Mouse (Mus musculus) embryonic fibroblast, embryonic 13.5 days (primary cell): ENCODE measurements around the gene St6gal1. TPM values are rescaled to one million over a fixed set of nuclear protein-coding genes. Genes with fewer than 3 reads are reported as not detected.

ENCODE experiments used
- H3K27ac ChIP-seq: 2 replicates; pipeline ENCODE4 v1.5.1; 2012; ENCODE audit warnings: low read length, control low read depth, inconsistent platforms; ENCODE audit not compliant: insufficient read depth
- H3K4me1 ChIP-seq: 2 replicates; pipeline ENCODE4 v1.6.1; 2011; ENCODE audit warnings: low read length; ENCODE audit not compliant: control insufficient read depth, insufficient read depth
- H3K4me3 ChIP-seq: 2 replicates; pipeline ENCODE4 v1.5.1; 2011; ENCODE audit warnings: mild to moderate bottlenecking, control low read depth, low read length; ENCODE audit not compliant: insufficient read depth
- CTCF ChIP-seq: IDR thresholded peaks from 2 replicates; pipeline ENCODE4 v1.5.1; 2011; ENCODE audit warnings: mild to moderate bottlenecking, control low read depth, low read length, moderate library complexity, borderline replicate concordance; ENCODE audit not compliant: insufficient read depth
- POLR2A ChIP-seq: IDR thresholded peaks from 2 replicates; pipeline ENCODE4 v1.6.1; 2011; ENCODE audit warnings: low read depth, mild to moderate bottlenecking, control low read depth, low read length, moderate library complexity
- polyA plus RNA-seq: library from polyadenylated mRNA; stranded (reverse); fragments of >200 nt; gene quantifications from 2 replicates; pipeline ENCODE4 v1.2.4, GENCODE M21; 2011; ENCODE audit warnings: low read depth; ENCODE audit not compliant: missing spikeins, insufficient read length

Gene St6gal1
- polyA plus RNA-seq, 1 experiment: 7.4 TPM

DNA sequence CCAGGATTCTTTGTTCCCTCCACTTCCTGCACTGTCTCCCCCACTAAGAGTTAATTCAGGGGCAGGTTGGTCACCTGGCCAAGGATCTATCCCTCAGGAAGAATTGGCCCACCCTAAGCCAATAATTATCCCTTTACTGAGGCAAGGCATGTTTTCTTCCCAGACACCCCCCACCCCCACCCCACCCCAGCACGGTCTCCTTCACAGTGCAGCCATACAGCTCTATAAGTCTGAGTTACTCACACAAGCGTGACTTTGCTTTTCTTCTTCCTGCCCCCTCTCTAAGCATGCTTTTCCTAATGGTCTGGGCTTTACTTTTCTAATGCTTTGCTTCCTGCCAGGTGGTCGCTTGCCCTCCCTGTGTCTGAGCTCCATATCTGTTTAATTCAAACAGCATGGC is 177.4 kb downstream of the St6gal1 start:
- TF ChIP-seq CTCF: no peak
- no peak for TF ChIP-seq POLR2A
- H3K4me1 ChIP-seq: peaks cover 7% of the 10 kb centered on the region
- no peak overlapping the region for H3K4me3 ChIP-seq
- H3K27ac ChIP-seq: no peak overlapping the region

GRCm38 (mm10) chr16:23403008-23403755 is 178.6 kb downstream of the St6gal1 start:
- Histone ChIP-seq H3K4me3 (no peak overlapping the region), H3K4me1 (peaks cover 7% of the 10 kb centered on the region), H3K27ac (no peak overlapping the region)
- TF ChIP-seq POLR2A (no peak), CTCF (no peak; the same call in 1 of the 2 replicates)

Other genes with a start within 250 kb of the St6gal1 start
- gene Kng2, start 195.3 kb upstream of the St6gal1 start, polyA plus RNA-seq: 2.4 and 2.9 TPM in 2 replicates
- 1.4 and 1.5 TPM in 2 replicates for gene Kng1, start 166.9 kb upstream of the St6gal1 start, polyA plus RNA-seq
- gene Eif4a2, start 117.3 kb upstream of the St6gal1 start, polyA plus RNA-seq: 552 and 554 TPM in 2 replicates
- gene Rfc4, start 97.0 kb upstream of the St6gal1 start, polyA plus RNA-seq: 17.6 and 22.3 TPM in 2 replicates
- not detected in 2 replicates for gene Adipoq, start 78.2 kb upstream of the St6gal1 start, polyA plus RNA-seq
- gene Rtp1, start 204.4 kb downstream of the St6gal1 start, polyA plus RNA-seq: not detected in 2 replicates